Mouse (Mus musculus): ENCODE measurements around the gene Ada. TPM values are rescaled to one million over a fixed set of nuclear protein-coding genes. Genes with fewer than 3 reads are reported as not detected.
A peak's percentile ranks its signal among the peaks of the same experiment; 100 is the strongest.

Ada gene
- total RNA-seq, 2 experiments from 2014 or later, result 3.7 to 6.1 TPM

DNA sequence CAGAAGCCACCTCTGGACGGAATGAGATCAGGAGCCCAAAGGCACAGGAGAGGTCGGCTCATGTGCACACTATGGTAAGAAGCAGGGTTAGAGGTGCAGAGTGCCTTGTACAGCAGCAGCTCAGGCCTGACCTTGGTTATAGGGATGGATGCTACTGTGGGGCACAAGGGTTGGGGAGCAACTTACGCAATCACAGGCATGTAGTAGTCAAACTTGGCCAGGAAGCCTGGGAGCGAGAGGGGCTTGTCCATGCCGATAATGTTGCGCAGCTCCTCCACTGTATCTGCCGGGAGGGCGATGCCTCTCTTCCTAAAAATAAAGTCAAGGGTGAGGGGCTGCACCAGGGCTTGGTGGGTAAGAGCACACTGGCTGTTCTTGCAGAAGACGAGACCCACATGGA lies 14.9 kb downstream of the Ada start:
- ATAC-seq (ENCODE audit: poor library complexity, severe bottlenecking), result no peak

- no peak for ATAC-seq (ENCODE audit: poor library complexity, severe bottlenecking)
Observed at GRCm38 (mm10) chr2:163732021-163732420, 18.0 kb downstream of the Ada start.

DNA sequence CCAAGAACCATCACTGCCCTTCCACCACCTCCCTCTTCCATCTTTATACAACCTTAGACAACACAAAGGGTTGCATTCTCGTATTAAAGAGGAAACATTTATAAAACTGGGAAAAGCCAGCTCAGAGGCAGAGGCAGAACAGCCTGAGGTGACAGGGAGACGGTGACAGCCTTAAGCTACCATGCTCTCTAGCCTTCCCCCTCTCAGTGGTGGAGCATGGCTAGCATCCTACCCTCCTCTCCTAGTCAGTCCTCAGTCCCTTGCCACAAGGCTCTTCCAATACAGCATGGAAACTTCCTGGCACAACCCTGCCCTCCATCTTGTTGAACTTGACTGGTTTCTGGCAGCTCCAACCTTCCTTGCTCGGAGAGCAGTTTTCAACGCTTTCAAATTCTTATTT lies 21.7 kb downstream of the Ada start:
- no peak for ATAC-seq (ENCODE audit: poor library complexity, severe bottlenecking)

- no peak for ATAC-seq (ENCODE audit: poor library complexity, severe bottlenecking)
Observed at GRCm38 (mm10) chr2:163726766-163727393, 23.2 kb downstream of the Ada start.

GRCm38 (mm10) chr2:163722550-163722949 lies 27.5 kb downstream of the Ada start:
- no peak for ATAC-seq (ENCODE audit: poor library complexity, severe bottlenecking)

DNA sequence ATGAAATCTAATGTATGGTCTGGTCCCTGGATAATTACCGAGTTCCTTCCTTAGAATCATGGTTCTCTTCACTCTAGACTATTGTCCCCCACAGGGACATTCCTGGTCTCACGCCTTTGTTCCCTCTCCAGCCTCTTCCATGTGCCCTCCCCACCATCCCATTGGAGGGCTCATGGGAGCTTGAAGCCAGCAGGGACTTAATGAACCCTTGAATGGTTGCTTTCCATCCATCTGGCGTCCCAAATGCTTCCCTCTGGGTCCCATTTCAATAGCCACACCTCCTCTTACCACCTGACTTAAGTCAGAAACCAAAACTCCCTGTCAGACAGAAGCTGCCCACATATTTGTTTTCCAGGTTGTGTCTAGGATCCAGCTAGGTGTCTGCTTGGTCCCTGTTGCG lies 30.4 kb downstream of the Ada start:
- ATAC-seq (ENCODE audit: poor library complexity, severe bottlenecking), result 0 out of 2 replicates have a peak, but pooled peaks have one; percentile 0

DNA sequence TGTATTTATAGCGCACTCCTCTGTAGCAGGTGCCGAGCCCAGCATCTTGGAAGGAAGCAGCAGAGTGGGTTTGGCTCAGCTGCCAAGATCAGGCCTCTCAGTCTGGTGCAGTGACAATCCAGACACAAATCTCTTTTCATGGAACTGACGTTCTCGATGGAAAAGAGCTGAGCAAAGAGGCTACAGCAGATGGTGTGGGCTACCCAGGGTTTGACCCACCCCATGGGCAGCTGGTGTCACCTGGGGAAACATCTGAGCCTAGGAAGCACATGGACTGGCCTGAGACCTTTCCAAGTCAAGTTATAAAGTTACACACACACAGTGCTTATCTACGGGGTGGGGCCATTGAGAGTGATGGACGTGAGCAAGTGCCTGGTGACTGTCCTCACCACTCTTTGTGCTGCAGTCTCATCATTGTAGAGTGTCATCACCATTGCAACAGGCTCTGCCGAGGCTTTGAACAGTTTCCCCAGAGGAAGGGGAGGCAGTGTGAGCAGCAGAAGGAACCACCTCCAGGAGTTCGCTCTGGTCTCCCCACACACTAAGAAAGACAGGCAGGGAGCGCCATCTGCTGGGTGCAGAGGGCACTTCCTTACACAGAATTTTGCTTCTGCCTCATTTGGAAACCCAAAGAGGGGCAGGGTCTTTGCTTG lies 31.0 kb downstream of the Ada start:
- peak; percentile 94 for ATAC-seq (ENCODE audit: poor library complexity, severe bottlenecking)

DNA sequence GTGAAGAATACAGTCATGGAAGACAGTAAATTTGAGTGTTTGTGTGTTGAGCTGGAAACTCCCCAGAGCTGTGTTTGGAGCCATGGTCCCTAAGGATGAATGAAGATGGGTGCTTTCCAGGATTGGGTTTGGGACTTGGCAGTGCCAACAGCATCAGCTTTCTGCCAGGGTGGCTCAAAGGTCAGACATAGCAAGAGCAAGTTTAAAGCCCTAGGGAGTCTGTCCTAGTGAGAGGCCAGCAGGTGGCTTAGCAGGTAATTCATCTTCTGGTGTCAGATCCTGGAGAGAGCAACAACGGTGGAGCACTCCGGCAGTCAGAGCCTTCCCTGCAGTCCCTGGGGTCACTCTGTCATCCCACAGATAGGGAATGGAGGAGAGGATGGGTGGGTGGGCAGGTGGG lies 31.5 kb downstream of the Ada start:
- ATAC-seq (ENCODE audit: poor library complexity, severe bottlenecking), result no peak

DNA sequence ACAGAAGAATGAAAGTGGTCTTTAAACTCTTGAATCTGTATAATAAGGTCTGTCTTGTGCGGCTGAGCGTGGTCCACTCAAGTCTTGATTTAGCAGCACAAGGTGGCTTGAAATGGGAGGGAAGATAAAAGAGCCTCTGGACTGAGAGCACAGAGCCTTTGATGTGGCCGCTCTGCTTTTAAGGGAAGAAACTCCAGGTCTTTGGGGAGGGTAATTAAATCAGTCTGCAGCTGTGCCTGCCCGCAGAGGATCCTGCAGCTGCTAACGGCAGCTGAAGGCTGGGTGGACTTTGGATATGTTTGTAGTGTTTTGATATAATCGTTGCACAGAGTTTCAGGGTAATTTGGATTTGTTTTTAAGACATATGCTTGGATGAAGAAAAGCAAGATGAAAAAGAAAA lies 33.2 kb downstream of the Ada start:
- ATAC-seq (ENCODE audit: poor library complexity, severe bottlenecking), result no peak

- ATAC-seq (ENCODE audit: poor library complexity, severe bottlenecking), result peak; percentile 39
Observed at GRCm38 (mm10) chr2:163716448-163716847, 33.6 kb downstream of the Ada start.

GRCm38 (mm10) chr2:163713340-163713739 lies 36.7 kb downstream of the Ada start:
- ATAC-seq (ENCODE audit: poor library complexity, severe bottlenecking), result peak; percentile 55

DNA sequence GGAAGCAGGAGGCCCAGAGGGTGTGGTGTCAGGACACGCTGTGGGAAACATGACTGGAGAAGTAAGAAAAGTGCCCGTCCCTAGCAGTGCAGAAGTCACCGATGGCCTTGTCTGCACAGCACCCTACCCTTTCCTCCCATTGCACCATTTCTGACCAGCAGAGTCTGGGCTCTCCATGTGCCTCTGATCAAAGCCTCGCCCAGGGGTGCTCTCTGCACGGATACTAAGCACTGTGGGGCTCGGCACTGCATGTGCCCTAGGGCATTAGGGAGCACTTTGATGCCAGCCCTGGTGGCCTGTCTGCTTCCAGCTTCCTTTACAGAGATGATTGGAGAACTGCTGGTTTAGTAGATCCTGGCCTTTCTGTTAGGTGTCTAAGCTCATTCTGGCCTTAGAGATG lies 37.2 kb downstream of the Ada start:
- ATAC-seq (ENCODE audit: poor library complexity, severe bottlenecking), result peak; percentile 39

- ATAC-seq (ENCODE audit: poor library complexity, severe bottlenecking), result peak; percentile 46
Observed at GRCm38 (mm10) chr2:163712473-163712872, 37.6 kb downstream of the Ada start.

- no peak for ATAC-seq (ENCODE audit: poor library complexity, severe bottlenecking)
Observed at GRCm38 (mm10) chr2:163711368-163711868, 38.6 kb downstream of the Ada start.

- no peak for ATAC-seq (ENCODE audit: poor library complexity, severe bottlenecking)
Observed at GRCm38 (mm10) chr2:163710606-163711159, 39.4 kb downstream of the Ada start.

DNA sequence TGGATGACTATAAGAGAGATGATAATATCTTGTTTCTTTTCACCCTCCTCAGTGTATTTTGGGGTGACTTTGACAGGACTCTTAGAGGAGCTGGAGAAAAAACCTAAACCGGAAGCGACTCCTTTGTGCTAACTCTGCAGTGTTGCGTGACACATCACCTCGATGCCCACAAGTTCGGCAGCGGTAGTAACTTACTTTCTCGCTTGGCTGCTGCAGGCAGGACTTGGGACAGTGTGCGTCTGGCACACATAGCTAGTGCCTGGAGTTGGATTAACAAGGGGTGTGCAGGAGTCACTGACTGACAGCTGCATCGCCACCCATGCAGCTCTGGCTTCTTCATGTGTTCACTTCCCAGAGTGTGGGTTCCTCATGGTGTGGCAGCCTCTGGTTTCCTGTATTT lies 40.0 kb downstream of the Ada start:
- peak; percentile 19; the same call in 1 of the 2 replicates for ATAC-seq (ENCODE audit: poor library complexity, severe bottlenecking)

DNA sequence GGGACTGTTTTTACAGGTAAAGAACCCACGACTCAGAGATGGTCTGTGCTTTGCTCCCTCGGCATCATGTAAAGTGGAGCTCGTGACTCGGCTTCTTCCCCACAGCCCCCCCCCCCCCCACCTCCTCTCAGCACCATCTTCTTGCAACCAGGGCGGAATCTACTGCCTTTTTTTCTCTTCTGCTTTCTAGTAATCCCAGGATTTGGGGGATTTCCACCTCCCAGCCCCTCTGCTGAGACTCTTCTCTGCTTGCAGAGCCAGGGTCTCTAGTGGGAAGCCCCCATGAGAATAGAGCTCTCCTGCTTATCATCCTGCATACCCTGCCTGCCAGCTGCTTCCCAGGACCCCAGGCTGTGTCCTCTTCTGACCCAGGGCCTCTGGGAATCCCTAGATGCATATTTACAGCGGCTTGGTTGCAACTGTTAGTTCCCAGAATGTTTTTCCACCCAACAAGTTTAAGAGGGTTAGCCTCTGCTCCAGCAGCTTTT lies 41.2 kb downstream of the Ada start:
- no peak for ATAC-seq (ENCODE audit: poor library complexity, severe bottlenecking)

DNA sequence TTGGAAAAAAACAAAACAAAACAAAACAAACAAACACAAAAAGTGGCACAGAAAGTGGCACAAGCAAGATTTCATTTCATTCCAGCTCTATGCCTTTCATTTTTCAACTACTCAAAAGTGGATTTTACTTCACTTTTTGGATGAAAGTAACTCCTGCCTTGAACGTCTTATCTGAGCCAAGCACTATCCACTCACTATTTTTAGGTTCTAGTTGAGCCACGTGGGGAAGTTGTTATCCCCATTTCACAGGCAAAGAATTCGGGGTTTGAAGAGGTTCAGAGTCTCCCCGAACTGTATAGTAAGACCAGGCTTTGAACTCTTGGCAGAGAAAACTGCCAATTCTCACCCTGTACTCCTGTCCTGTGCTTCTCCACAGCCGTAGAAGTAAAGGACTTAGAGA lies 41.7 kb downstream of the Ada start:
- ATAC-seq (ENCODE audit: poor library complexity, severe bottlenecking), result no peak

GRCm38 (mm10) chr2:163703599-163704260 lies 46.3 kb downstream of the Ada start:
- no peak for ATAC-seq (ENCODE audit: poor library complexity, severe bottlenecking)

GRCm38 (mm10) chr2:163702921-163703320 lies 47.1 kb downstream of the Ada start:
- ATAC-seq (ENCODE audit: poor library complexity, severe bottlenecking), result peak; percentile 83

- 0 out of 2 replicates have a peak, but pooled peaks have one; percentile 5 for ATAC-seq (ENCODE audit: poor library complexity, severe bottlenecking)
Observed at GRCm38 (mm10) chr2:163702431-163702830, 47.6 kb downstream of the Ada start.

Data from megakaryocyte, adult 5-6 weeks (primary cell).